Mouse (Mus musculus): ENCODE results near the gene Dhrs1. TPM values are rescaled to one million over a fixed set of nuclear protein-coding genes. Genes with fewer than 3 reads are reported as not detected.

The Dhrs1 gene
- total RNA-seq (2021) = 10 to 100 TPM; 27.3 to 35.9 TPM
- long read RNA-seq, experiment 1, transcript Dhrs1-201 (9 exons, 1,477 nt) = major isoform, 20 of 29 reads
- long read RNA-seq, experiment 1, partial matches to known transcripts = 5 of 29 reads
- long read RNA-seq, experiment 1, other reads (novel, unspliced or antisense) = 4 of 29 reads
- long read RNA-seq, experiment 2, transcript Dhrs1-201 (9 exons, 1,477 nt) = major isoform, 38 of 41 reads
- long read RNA-seq, experiment 2, partial matches to known transcripts = 1 of 41 reads
- long read RNA-seq, experiment 2, other reads (novel, unspliced or antisense) = 2 of 41 reads

DNA sequence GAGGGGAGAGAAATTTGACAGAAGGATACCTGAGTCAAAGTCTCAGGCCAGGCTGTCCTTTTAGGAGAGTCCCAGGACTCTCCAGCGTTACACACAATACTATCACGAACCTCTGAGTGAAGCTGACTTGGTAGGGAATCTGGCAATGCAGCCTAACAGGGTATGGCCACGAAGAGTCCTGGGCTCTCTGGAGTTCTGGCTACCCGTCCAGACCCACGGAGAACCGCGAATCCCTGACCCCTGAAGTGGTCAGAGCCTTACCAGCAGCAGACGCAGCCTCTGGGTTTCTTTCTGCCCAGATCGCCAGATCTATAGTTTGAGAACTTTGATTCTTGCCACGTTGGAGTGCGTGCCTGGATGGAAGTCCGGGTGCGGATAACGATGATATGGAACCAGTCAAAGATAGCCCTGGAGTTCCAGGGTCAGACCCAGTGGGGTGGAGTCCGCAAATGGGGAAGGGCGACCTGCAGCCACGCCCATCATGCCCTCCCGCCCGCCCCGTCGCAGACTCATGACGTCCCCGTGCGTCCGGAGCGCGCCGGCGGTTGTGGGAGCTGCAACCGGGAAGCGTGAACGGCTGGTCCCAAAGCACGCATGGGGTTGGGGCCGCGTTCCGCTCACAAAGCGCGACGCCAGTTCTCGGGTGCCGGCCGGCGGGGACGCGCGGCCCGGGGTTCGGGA, at the start of gene Dhrs1, which contains the start of gene Nop9:
Gene Dhrs1 (minus strand): TSS at position 511 of the 681 bp plus-strand sequence.
Gene Nop9 (plus strand): TSS at position 514 of the 681 bp plus-strand sequence.
- intact Hi-C loops (cut with DNase I) = loop anchor here (2.0 kb wide), 1 partner anchor 65 kb away; the partner anchor contains the start of gene Tinf2

GRCm38 (mm10) chr14:55793946-55794345, 48.5 kb upstream of the Dhrs1 start:
- intact Hi-C loops (cut with DNase I) = no loop called here
- no peak for DNase-seq

More for the DNA sequence above, at the start of gene Dhrs1, which contains the start of gene Nop9:
- peak; percentile 80 to 85 for DNase-seq

DNA sequence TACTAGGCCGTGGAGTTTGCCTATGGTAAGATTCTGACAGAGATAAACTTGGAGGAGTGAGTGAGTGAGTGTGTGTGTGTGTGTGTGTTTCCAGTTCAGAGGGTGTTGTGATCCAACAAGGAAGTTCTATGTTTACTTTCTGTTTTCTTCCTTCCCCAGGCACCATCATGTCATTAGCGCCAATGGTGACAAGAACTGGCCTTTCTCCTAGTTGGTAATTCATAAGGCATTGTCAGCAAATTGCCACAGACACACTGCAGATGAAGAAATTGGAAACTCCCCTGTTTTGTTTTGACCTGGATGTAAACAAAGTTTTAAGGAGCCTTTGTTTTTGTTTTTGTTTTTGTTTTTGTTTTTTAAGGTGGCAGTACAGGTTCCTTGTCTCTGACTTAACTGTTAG, 48.0 kb upstream of the Dhrs1 start:
- DNase-seq = no peak
- intact Hi-C loops (cut with DNase I) = no loop called here

DNA sequence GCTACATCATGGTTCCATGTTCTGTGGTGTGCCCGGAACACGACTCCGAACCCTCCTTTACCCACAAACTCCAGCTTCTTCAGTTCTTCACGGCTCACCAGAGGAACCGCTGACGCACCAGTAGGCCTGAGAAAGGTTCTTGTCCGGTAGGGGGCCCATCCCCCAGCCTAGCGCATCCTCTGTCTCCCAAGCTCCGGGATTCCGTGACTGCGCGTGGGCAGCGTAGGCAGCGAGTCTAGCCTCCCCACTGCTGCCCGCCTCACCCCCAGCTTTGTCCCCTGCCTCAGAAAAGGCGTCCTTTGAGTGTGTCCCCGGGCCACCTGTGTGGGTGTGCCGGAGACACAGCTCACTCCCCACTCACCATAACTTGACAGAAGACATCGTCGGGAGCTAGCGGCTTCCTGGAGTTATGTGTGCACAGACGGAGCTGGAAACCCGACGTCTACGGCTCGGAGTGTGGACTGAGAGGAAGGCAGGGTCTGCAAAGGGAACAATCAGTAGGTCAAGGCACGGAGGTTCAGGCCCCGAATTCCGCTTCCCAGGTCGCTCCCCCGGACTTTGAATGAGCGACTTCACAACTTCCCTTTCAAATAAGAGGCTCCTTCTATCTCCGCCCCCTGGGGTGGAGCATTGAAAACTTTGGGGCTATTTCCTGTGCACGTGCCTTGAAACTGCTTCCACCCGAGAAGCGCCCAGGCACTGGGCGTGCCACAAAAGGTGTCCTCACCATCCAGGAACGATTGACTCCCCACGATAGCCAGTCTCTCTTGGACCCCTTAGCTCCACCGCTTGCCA, 43.0 kb upstream of the Dhrs1 start, which contains the start of gene Ripk3:
Gene Ripk3 (minus strand): TSS at position 610 of the 795 bp plus-strand sequence.
- intact Hi-C loops (cut with DNase I) = no loop called here
- no peak for DNase-seq

DNA sequence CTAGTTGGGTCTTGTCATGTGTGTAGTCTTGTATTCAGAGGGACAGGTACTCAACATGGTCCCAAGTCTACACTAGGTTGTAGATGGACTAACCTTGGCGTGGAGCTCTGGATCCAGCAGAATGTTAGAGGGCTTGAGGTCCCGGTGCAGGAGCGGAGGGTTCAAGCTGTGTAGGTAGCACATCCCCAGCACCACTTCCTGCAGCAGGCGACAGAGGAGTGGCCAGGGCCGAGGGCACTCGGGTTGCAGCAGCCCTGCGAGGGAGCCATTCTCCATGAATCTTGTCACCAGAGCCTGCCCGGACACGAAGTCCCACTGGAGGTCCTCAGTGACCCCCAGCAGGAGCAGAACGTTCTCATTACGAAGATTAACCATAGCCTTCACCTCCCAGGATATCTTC, 42.2 kb upstream of the Dhrs1 start:
- DNase-seq = no peak
- intact Hi-C loops (cut with DNase I) = no loop called here

GRCm38 (mm10) chr14:55785195-55785594, 39.7 kb upstream of the Dhrs1 start:
- intact Hi-C loops (cut with DNase I) = no loop called here
- DNase-seq = no peak

DNA sequence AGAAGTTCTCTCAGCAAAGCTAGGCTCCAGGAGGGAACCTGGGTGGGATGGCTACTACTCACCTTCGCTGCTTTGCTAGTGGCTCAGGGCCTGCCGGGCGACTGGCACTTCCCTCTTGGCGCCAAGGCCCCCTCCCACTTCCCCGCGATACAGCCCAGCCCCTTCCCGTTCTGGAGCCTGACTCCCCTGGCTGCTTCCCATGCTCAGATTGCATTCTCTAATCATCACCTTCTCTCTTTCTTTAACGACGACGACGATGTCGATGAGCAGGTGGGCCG, 38.4 kb upstream of the Dhrs1 start, which contains the start of gene Adcy4:
Gene Adcy4 (minus strand): TSS at position 138 of the 278 bp plus-strand sequence.
- DNase-seq = no peak
- intact Hi-C loops (cut with DNase I) = loop anchor here (5.0 kb wide), 1 partner anchor 133 kb away; no protein-coding TSS in a partner anchor

DNA sequence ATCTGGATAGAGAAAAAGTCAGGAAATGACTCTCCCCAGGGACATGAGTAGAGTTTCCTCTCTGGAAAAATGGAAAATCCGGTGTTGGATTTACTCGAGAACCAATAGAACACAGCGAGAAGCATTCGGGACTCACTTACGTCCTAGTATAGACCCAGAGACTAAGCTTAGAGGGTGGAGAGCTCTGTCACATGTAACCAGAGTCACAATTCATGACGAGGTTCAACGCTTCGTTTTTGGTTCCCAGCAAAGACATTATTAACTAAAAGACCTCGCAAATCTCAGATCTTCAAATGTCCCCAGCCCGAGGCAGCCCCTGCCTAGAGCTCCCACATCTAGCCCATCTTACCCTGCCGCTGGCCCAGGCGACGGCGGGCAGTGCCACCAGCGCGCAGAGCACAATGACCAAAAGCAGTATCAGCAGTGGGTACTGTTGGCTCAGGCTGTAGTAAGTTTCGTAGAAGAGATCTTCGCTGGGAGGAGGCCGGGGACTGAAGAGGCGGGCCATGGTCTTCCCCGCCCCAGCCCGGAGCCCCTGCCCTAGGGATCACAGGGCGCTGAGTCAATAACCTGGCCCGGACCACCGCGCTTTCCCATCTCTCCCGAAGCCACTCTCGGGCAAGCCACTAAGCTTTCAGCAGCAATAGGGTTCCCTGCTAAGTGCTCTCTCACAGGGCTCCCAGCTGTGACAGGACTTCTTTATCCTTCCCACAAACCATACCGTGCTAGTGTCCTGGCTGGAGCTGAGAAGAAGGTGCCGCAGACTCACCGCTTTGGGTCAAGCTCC, 37.9 kb upstream of the Dhrs1 start:
- intact Hi-C loops (cut with DNase I) = loop anchor here (5.0 kb wide), 1 partner anchor 134 kb away; no protein-coding TSS in a partner anchor
- DNase-seq = no peak

- intact Hi-C loops (cut with DNase I) = loop anchor here (5.0 kb wide), 1 partner anchor 135 kb away; no protein-coding TSS in a partner anchor
- no peak for DNase-seq
Observed at GRCm38 (mm10) chr14:55782361-55782960, 37.0 kb upstream of the Dhrs1 start.

DNA sequence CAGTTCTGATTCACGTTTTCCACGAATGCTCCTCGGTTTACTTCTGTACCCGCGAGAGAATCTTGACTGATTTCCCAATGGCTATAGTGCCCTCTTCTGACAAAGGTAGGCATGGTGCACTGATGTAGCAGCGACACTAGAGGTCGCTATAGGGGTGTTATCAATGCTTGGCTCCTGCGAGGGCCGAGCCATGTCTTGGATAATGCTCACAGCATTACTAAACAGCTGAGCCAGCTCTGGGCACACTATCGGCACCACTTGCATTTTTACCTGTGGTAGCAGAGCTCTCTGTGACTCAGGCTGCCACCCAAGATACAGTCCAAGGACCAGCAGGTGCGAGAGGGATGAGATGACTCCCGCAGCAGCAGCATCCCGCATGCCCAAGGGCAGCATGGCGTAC, 35.8 kb upstream of the Dhrs1 start:
- DNase-seq = peak in 1 of 2 experiments; percentile 35
- intact Hi-C loops (cut with DNase I) = loop anchor here (2.0 to 5.0 kb wide), 2 partner anchors 81 to 136 kb away; no protein-coding TSS in a partner anchor

DNA sequence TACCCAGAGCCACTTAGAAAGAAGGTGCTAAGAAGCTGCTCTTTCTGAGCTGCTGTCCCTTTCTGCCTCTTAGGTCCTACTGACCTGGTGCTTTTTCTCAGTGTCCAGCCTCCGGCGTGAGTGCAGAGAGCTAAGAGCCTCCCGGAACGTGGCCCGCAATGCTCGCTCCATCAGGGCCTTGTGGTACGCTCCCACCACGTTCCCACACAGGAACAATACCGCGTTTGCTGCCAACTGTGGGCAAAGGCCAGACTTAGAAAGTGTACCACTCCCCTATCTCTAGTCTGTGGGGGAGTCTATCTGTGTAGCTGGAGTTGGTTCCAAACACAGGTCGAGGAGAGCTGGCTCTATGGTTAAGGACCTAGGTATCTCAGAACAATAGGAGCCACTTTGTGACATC, 35.2 kb upstream of the Dhrs1 start:
- intact Hi-C loops (cut with DNase I) = loop anchor here (2.0 to 5.0 kb wide), 2 partner anchors 82 to 137 kb away; no protein-coding TSS in a partner anchor
- no peak for DNase-seq

GRCm38 (mm10) chr14:55779656-55780055, 34.2 kb upstream of the Dhrs1 start:
- intact Hi-C loops (cut with DNase I) = loop anchor here (2.0 to 5.0 kb wide), 2 partner anchors 83 to 138 kb away; no protein-coding TSS in a partner anchor
- DNase-seq = no peak

GRCm38 (mm10) chr14:55778686-55779085, 33.2 kb upstream of the Dhrs1 start:
- intact Hi-C loops (cut with DNase I) = no loop called here
- no peak for DNase-seq

GRCm38 (mm10) chr14:55777806-55778205, 32.3 kb upstream of the Dhrs1 start:
- DNase-seq = no peak
- intact Hi-C loops (cut with DNase I) = no loop called here

DNA sequence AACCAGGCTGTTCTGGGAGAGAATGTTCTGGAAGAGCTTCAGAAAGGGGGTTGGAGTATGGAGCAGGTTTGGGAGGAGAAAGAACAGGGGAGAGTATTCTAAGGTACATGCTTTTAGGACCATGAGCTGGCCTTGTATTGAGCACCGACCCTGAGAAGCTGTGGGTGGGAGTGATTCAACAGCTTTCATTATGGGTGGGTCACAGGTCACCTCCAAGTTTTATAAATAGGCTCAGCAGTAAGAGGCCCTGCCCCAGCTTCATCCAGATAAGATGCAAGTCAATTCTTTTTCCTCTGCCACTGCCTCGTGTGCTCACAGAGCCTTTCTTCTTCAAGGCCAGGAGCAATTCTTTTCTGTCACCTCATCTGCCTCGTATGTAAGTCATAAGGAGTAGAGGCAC, 31.7 kb upstream of the Dhrs1 start:
- DNase-seq = no peak
- intact Hi-C loops (cut with DNase I) = no loop called here

GRCm38 (mm10) chr14:55776711-55777110, 31.2 kb upstream of the Dhrs1 start:
- no peak for DNase-seq

GRCm38 (mm10) chr14:55769087-55769703, 23.7 kb upstream of the Dhrs1 start:
- intact Hi-C loops (cut with DNase I) = no loop called here

More at GRCm38 (mm10) chr14:55776711-55777110, 31.2 kb upstream of the Dhrs1 start:
- intact Hi-C loops (cut with DNase I) = no loop called here

DNA sequence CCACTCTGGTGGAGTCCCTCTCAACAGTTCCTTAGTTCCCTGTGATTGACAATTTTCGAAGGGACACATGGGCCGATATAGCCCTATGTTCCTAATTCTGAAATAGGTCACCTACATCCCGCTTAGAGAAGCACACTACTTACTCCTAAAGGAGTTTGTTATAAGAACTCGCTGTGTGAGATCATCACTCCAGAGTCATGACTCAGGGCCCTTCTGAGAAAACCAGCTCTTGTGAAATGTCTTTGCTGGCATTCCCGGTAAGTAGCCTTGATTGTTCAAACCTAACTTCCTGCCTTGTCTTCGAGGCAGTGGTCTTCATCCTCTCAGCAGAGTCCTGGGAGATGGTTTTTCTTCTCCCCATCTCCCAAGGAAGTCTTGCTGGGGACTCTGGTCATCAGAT, 23.1 kb upstream of the Dhrs1 start:
- intact Hi-C loops (cut with DNase I) = no loop called here
- no peak for DNase-seq

More at GRCm38 (mm10) chr14:55769087-55769703, 23.7 kb upstream of the Dhrs1 start:
- no peak for DNase-seq

Measured in gastrocnemius, postnatal 36 days (tissue).